Mouse (Mus musculus) stomach, postnatal 0 days (tissue): Measurements from ENCODE around the gene Cmtr2. TPM values are rescaled to one million over a fixed set of nuclear protein-coding genes. Genes with fewer than 3 reads are reported as not detected.
A peak's percentile ranks its signal among the peaks of the same experiment; 100 is the strongest.

Source experiments
- ATAC-seq: fragments of 200-750 bp; cut with Nextera tagmentation; 2 replicates; pipeline ENCODE4 v1.8.0; 2017; ENCODE audit not compliant: low FRiP score, low TSS enrichment
- DNase-seq: peaks from one replicate; pipeline ENCODE4 v3.0.0-alpha.2; 2016; ENCODE audit warnings: low spot score
- H3K27ac ChIP-seq: fragments of 300-500 bp; sonication (generic); replicated peaks from 2 replicates; pipeline ENCODE4 v1.5.1; 2014; ENCODE audit warnings: mild to moderate bottlenecking, control low read depth
- H3K27me3 ChIP-seq: fragments of 300-500 bp; sonication (generic); 2 replicates; pipeline ENCODE4 v1.6.1; 2014; ENCODE audit warnings: low read length; ENCODE audit not compliant: control insufficient read depth, insufficient read depth
- H3K36me3 ChIP-seq: fragments of 300-500 bp; sonication (generic); 2 replicates; pipeline ENCODE4 v1.6.1; 2014; ENCODE audit warnings: low read length, mixed read lengths; ENCODE audit not compliant: control insufficient read depth, insufficient read depth
- H3K4me1 ChIP-seq: fragments of 300-500 bp; sonication (generic); replicated peaks from 2 replicates; pipeline ENCODE4 v1.6.1; 2014; ENCODE audit warnings: antibody characterized with exemption; ENCODE audit not compliant: control insufficient read depth, insufficient read depth
- H3K4me2 ChIP-seq: fragments of 300-500 bp; sonication (generic); replicated peaks from 2 replicates; pipeline ENCODE4 v1.6.1; 2014; ENCODE audit warnings: low read depth, mild to moderate bottlenecking, control low read depth, moderate library complexity
- H3K4me3 ChIP-seq: fragments of 300-500 bp; sonication (generic); 2 replicates; pipeline ENCODE4 v1.5.1; 2014; ENCODE audit warnings: low read depth, low read length, control low read depth
- H3K9ac ChIP-seq: fragments of 300-500 bp; sonication (generic); 2 replicates; pipeline ENCODE4 v1.6.1; 2014; ENCODE audit warnings: mild to moderate bottlenecking, low read length, control low read depth, mixed read lengths
- H3K9me3 ChIP-seq: fragments of 300-500 bp; sonication (generic); 2 replicates; pipeline ENCODE4 v1.6.1; 2016; ENCODE audit warnings: low read length; ENCODE audit not compliant: control insufficient read depth
- CTCF ChIP-seq: IDR thresholded peaks from 2 replicates; pipeline ENCODE4 v1.5.1; 2016; ENCODE audit warnings: antibody characterized with exemption, low read depth, mild to moderate bottlenecking, moderate library complexity
- EP300 ChIP-seq: optimal IDR thresholded peaks from 2 replicates; pipeline ENCODE3; 2016; ENCODE audit warnings: antibody characterized with exemption
- WGBS: fragments of 180-500 bp; shearing (Covaris S2); extraction: QIAGEN DNeasy Blood & Tissue Kit; methylation state at CpG from one replicate; pipeline ENCODE4 v1.1.7; 2014; 5-methylcytosine and 5-hydroxymethylcytosine counted together
- polyA plus RNA-seq: library from polyadenylated mRNA; unstranded; fragments of >200 nt; fragmentation: Nextera tagmentation; extraction: Ambion mirVana; gene quantifications from 2 replicates; pipeline ENCODE4 v1.2.1, GENCODE M21; 2015

The Cmtr2 gene
- polyA plus RNA-seq, 1 experiment from 2014 or later: 4.6 TPM

DNA sequence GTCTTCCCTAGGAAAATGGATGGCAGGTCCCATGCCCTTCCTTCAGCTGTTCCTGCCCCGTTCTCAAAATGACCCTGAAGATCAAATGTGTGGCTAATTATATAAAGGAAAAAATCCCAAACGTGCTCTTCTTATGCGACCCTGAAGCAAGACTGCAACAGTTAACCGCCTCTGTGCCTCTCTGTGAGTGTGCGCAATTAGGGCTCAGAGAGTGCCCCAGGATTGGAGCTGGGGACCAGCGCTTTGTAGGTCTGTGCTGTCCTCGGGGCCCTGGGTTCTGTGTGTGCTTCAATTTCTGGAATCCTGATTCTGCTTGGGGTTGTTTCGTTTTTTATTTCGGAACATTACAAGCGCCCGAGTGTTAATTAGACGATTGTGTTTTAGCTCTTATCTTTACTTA is 51.8 kb downstream of the Cmtr2 start:
- no peaks in the 10 kb centered on the region for H3K27me3 ChIP-seq
- no peak overlapping the region for H3K27ac ChIP-seq
- no peaks in the 10 kb centered on the region for H3K4me1 ChIP-seq
- TF ChIP-seq CTCF: no peak
- no peak for TF ChIP-seq EP300
- H3K9me3 ChIP-seq: no peaks in the 10 kb centered on the region
- no peaks in the 10 kb centered on the region for H3K36me3 ChIP-seq
- no peak overlapping the region for H3K9ac ChIP-seq
- H3K4me3 ChIP-seq: peak overlapping the region; percentile 19; the same call in 1 of the 2 replicates
- H3K4me2 ChIP-seq: peak overlapping the region; percentile 49
- ATAC-seq: no peak
- DNase-seq: no peak
- WGBS: 13% methylated on average over 12 of the region's 12 CpGs

DNA sequence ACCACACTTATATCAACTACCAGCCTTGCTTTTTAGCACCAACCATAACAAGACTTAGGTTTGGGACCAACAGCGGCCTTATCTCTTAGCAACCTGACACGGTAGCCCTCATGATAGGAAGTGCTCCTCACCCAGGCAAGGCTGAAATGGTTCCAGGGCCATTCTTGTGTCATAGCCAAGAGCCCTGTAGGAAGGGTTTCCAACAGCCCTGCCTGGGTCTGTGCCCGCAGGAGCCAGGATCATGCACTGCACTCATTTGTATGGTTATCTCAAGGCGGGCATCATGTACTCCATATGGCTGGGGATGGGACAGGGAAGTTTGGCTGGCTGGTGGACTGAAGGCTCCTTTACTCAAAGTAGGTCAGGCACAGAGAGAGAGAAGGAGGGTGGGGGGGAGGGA is 55.2 kb downstream of the Cmtr2 start:
- WGBS: 86% methylated on average over 4 of the region's 4 CpGs
- TF ChIP-seq EP300 (no peak), CTCF (no peak)
- ATAC-seq: no peak

DNA sequence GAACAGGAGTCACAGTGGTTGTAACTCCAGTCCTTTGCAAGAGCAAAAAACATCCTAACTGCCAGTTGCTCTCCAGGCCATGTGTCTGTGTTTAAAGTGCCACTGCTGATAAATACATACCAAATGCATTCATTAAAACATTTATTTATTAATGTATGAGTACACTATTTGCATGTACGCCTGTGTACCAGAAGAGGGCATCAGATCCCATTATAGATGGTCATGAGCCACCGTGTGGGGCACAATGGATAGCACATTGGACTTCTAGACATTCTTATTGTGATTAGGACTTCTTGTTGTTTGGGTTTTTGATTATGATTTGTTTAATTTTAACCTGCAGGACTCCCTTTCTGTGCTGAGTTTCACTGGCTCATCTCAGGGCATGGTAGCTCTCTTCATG is 57.9 kb downstream of the Cmtr2 start:
- DNase-seq: no peak
- 65% methylated on average over 2 of the region's 2 CpGs for WGBS
- no peak overlapping the region for H3K9ac ChIP-seq
- H3K27me3 ChIP-seq: no peaks in the 10 kb centered on the region
- no peak overlapping the region for H3K27ac ChIP-seq
- H3K9me3 ChIP-seq: no peaks in the 10 kb centered on the region
- H3K4me3 ChIP-seq: no peak overlapping the region
- H3K4me1 ChIP-seq: no peaks in the 10 kb centered on the region
- TF ChIP-seq CTCF (peak; percentile 47), EP300 (no peak)
- no peak for ATAC-seq
- no peaks in the 10 kb centered on the region for H3K36me3 ChIP-seq
- no peak overlapping the region for H3K4me2 ChIP-seq

More for the DNA sequence above, 55.2 kb downstream of the Cmtr2 start:
- Histone ChIP-seq H3K27ac (no peak overlapping the region), H3K4me1 (no peaks in the 10 kb centered on the region), H3K9ac (no peak overlapping the region), H3K36me3 (no peaks in the 10 kb centered on the region), H3K27me3 (no peaks in the 10 kb centered on the region), H3K9me3 (no peaks in the 10 kb centered on the region), H3K4me2 (no peak overlapping the region), H3K4me3 (no peak overlapping the region)
- DNase-seq: no peak

Other genes with a start within 250 kb of the Cmtr2 start
- gene Tat, start 225.2 kb upstream of the Cmtr2 start, polyA plus RNA-seq: 0.12 and 0.18 TPM in 2 replicates
- gene Chst4, start 175.9 kb upstream of the Cmtr2 start, polyA plus RNA-seq: 1.2 and 1.5 TPM in 2 replicates
- gene Zfp612, start 135.9 kb upstream of the Cmtr2 start, polyA plus RNA-seq: 2.4 and 2.5 TPM in 2 replicates
- gene Gm21964, start 114.5 kb upstream of the Cmtr2 start, polyA plus RNA-seq: not detected in 2 replicates
- not detected in 2 replicates for gene Gm17720, start 112.9 kb upstream of the Cmtr2 start, polyA plus RNA-seq
- gene Calb2, start 47.5 kb upstream of the Cmtr2 start, polyA plus RNA-seq: 0.17 and 0.19 TPM in 2 replicates
- gene Hydin, start 51.3 kb downstream of the Cmtr2 start, polyA plus RNA-seq: 0.05 TPM in 2 replicates